Mouse (Mus musculus): ENCODE results near the gene Tbc1d1. TPM values are rescaled to one million over a fixed set of nuclear protein-coding genes. Genes with fewer than 3 reads are reported as not detected.
A peak's percentile ranks its signal among the peaks of the same experiment; 100 is the strongest.

Gene Tbc1d1
- polyA plus RNA-seq (2017; shearing (Covaris generic)), result 10 to 100 TPM; 28.0 to 49.0 (median 34.6) TPM

DNA sequence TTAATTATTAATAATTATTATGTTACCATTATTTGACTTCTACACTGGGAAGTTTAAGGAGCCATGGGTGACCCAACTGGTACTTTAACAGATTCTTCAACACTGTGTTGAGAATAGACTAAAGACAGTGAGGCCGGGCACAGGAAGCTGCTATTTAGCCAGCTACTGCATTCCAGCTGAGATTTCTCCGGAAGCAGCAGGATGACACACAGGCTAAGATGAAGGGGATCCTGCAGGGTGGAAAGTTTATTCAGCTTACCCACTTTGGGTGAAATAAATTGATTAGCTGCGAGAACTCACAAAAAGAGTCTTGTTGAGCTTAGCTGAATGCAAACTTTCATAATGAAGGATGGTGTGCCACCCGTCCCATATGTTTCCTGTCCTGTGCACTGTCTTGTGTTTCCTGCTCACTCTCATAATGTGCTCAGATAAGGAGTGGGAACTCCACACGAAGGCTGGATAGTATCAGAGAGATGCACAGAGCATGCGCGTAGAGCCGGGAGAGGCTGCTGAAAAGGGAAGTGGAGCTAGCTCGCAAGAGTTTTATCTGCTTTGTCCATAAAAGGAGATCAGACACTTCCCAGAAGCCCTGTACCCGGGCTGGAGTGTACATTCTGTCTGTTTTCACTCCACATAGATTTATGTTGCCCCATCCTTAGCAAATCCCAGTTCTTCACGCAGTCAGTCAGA, at the start of gene Tbc1d1:
TSS of gene Tbc1d1 (plus strand) at position 445 of the 690 bp plus-strand sequence.
- ATAC-seq, result no peak

DNA sequence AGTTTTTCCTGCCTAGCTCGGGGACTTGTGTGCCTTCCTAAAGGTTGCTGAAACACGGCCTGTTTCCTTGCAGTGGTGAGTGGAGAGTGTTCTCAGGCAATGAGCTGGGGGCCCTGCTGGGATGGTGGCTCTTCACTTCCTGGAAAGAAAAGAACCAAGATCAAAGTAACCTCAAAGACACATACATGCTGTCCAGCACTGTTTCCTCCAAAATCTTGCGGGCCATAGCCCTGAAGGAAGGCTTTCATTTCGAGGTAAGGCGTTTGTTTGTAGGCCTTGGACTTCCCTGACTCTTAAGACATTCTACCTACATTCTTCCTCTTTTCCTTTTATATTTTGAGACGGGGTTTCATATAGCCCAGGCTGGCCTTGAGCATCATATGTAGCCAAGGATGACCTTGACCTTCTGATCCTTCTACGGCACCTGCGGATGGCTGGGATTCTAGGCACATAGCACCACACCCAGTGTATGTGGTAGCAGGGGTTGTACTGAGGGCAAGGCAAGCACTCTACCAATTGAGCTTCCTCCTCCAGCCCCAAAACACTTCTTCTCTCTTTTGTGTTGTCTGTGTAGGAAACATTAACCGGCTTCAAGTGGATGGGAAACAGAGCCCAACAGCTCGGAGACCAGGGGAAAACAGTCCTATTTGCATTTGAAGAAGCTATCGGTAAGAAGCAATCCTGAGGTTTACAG, 48.4 kb upstream of the Tbc1d1 start:
- no peak for ATAC-seq

DNA sequence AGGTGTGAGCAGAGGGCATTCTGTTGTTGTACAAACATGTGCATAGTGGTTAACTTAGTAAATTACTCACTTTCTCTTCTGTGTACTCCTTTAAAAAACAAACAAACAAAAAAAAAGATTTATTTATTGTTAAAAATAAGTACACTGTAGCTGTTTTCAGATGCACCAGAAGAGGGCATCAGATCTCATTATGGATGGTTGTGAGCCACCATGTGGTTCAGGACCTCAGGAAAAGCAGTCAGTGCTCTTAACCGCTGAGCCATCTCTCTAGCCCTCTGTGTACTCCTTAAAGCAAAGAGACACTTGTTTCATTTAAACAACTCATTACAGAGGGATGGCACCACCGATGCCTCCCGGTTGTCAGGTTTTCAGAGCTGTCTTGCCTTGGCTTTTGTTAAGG, 46.9 kb upstream of the Tbc1d1 start:
- ATAC-seq, result no peak

DNA sequence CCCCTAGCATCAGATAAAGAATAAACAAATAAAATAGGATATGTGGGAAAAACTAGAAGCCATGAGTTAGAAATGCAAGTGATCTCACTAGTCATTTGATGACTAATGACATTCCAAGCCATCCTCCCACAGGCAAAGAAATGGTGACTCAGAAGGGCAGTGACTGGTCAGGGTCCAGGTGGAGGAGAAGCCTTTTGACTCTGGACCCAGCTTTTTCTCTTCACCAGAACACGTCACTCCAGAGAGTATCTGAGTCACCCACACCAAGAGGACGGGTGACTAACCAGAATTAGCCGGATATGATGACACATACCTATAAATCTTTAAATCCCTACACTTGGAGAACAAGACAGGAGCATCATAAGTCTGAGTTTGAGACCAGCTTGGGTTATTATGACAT, 43.7 kb upstream of the Tbc1d1 start:
- ATAC-seq, result no peak

DNA sequence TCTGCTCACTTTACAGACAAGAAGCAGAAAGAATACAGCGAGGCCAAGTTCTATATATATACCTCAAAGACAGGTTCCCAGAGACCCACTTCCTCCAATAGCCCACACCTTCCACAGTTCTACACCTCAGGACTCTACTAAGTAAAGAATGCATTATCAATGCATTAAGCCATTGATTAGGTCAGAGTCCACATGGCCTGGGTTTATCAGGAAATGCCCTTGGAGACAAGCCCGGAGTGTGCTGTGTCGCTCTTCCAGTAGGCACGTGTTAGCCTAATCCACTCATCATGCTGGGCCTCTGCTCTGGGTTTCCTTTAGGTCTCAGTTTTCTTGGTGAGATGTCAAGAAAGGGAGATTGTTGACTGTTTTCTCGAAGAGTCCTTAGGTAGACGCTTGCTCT, 41.9 kb upstream of the Tbc1d1 start:
- no peak for ATAC-seq

DNA sequence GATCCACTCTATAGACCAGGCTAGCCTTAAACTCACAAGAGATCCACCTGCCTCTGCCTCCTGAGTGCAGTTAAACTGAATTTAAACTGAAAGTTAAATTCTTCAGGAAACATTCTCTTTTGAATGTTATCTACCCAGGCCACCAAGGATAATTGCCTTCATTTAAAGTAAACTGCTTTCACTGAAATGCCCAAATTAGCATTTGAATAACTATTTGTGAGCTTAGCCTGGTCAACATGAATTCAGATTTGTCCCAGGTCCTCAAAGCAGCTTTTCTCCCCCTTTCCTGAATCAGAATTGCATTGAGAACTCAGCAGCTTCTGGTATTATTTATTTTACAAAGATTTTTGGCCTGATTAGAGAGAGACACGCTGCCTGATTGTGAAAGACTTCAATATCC, 38.9 kb upstream of the Tbc1d1 start:
- no peak for ATAC-seq

DNA sequence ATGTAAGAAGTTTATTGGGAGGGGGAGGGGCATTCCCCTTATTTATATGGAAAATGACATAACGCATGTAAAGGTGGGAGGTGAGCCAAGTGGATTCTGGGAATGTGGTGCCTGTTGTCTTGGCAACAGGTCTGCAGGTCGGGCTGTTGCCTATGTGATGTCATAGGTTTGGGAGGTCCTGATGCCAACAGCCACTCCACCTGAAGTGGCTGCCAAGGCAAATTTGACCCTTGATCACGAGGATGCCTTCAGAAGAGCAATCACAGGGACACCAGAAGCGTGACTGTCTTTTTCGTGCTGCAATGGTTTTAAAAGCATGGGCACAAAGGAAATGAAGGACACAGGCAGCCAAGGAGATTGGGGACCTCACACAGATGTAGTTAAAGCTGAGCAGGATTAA, 30.3 kb upstream of the Tbc1d1 start:
- ATAC-seq, result no peak

DNA sequence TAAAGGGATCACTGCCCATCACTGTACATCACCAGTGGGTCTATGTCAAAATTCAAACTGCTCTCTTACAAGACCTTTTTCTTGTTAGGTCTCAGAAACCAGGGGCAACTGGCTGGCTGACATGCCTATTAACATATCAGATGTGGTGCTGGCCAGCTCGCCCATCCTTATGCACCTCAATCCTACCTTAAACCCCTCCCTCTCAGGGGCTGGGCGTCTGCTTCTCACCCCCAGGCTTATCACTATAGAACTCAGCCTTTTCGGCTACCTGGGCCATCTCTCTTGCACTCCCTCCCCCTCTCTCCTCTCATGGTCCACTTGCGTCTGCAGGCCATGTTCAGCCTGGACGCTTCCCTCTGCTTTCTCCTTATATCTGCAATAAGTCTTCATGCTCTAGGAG, 24.6 kb upstream of the Tbc1d1 start:
- ATAC-seq, result no peak

DNA sequence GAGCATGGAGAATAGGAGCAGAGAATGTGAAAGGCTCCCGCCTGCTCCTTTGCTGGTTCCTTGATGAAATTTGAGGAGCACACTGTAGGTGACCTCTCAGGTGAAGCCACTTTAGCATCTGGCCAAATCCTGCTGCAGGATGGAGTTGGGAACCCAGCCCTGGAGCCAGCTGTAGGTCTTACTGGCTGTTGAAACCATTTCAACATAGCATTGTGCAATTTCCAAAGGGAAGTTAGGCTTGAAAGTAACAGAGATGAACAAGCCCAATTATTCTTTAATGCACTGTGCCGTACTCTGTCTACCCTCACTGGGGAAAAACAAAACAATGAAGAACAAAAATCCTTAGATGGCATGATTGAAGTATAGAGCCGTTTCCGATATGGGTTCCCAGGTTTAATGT, 22.2 kb upstream of the Tbc1d1 start:
- no peak for ATAC-seq

DNA sequence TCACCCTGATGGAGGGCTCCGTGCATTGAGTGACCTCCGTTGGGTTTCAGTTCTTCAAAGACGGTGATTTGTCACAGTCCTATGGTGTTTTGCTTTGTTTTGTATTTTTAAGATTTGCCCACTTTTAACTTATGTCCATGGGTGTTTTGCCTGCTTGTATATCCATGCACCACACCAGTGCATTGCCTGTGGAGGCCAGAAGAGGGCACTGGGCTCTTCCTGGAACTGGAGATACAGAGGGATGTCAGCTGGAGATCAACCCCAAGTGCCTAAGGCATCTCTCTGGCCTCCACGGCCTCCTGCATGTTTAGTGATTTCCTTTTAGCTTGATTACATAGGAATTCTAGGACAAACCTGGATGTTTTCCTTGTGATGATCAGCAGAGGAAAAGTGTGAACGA, 19.8 kb upstream of the Tbc1d1 start:
- ATAC-seq, result no peak

DNA sequence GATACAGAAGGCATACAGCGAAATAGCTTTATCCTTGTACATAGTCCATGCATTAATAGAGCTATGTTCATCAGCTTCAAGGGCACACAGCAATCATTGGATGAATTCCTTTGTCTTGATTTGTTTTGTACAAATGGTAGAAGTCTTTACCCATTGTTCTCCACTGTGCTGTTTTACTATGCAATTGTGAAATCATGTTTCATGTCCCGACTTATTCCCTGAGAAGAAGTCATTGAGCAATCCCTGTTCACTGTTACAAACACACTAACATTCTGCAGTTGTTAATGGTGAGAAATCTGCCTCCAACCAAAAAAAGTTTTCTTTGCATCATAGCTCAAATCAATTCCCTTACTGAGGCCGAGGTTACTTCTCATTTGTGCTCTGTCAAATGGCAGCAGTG, 15.9 kb upstream of the Tbc1d1 start:
- no peak for ATAC-seq

DNA sequence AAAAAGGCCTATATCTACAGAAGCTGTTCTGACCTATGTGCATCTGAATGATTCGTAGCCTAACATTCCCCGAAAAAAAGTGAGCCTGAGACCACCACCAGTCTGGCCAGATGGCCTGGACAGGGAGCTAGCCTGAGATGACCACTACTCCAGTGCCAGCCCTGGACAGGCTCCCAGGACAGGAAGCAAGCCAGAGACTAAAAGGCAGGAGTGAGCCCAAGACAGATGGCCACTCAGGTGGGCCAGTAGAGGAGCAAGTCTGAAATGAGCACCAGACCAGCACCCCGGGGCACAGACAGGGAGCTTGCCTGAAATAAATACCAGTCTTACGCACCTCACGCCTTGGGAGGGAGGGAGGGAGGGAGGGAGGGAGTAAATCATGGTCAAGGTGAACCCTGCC, 11.8 kb upstream of the Tbc1d1 start:
- ATAC-seq, result no peak

DNA sequence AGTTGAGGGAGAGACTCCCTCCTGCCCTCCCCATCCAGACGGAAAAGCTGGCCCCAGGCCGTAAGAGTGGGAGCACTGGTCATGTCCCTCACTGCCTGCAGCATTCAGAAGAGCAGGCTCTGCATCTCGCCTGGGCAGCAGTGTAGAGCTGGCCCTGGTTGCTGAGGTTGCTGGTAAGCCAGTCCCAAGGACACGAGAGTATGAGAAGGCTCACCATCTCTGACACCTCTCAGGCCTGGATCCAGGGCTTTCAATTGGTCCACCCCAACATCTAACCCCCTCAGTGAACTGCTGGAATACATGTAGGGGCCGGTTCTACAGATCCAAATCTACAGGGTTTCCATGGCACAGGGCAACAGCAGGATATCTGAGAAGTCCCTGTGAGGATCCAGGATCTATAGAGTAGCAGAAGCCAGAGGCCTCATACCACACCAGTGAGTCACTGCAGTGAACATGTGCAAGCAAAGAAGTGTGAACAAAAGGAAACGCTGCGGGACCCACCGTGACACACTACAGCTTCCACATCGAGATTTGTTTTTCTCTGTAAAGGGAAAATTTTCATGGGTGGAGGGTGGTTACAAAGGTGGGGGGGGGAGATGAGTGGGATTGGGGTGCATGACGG, 9.6 kb upstream of the Tbc1d1 start:
- ATAC-seq, result no peak

DNA sequence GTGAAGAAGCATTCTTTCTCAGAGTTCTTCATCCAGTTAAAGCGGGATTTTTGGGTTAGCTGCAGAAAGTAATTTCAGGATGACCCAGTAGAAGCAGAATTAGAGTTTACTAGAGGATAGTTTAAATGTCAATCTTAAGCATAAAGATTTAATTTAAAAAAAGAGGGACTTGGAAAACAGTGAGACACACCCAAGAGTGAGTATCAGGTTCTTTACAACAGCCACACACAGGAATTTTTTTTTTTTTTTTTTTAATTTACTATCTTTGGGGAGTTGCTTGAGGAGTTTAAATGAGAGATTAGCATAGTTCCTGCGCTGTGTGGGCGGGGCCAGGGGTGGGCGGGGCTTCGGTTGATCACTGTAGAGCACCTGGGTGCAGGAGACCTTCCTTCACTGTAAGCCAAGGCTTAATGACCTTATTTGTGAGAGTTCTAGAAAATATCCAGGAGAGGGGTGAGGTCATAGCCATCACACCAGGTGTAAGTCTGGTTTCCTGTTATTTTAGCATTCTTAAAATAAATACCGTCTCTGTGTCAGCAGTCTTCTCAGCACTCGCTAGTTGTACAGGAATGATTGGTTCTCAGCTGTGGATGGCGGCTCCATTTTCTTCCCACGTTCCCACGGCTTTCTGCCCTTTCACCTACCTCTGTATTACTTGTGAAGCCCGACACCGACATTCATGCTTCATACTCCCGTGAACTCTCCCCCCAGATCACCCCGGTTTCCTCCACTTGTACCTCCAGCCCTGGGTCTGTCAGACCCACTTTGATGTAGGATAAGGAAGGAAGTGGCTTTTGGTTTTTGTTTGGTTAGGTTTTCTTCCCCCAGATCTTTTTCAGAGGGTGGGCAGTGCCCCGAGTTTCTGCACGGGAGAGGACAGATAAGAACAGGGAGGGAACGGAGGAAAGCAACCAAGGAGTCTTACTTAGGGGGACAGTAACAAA, 6.6 kb upstream of the Tbc1d1 start:
- ATAC-seq, result peak; percentile 85

DNA sequence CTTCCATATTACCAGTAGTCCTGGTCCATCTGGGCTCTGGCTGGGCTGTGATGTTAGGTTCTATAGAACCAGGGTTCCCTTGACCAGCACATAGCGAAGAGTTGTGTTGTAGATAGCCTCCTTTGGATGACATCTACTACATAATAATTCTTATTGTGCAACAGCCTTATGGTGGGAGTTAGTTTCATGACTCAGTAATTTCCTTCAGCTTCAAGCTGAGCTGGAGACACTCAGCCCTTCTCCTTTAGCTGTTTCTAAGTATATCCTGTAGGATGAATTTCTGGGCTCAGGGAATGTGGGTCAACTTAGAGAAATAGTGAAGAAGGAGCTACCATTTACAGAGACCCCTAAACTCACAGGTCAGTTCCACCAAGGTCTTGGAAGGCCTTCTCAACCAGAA, 2.8 kb upstream of the Tbc1d1 start:
- ATAC-seq, result no peak

DNA sequence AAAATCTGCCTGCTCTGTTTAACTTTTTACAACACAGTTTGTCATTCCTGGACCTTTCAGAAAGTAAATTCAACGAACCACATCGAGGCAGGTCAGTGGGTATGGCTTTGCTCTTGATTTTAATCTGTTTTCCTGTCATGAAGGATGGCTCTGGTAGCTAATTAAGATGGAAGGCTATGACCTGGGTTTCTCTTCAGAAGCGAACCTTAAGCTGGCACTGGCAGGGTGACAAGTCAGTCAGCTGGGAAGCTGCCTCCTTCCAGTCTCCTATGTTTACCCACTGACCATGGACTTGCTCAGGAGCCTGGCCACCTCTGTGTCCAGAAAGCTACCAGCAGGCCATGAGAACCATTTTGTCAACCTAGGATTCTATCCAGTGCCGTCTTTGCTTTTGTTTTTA, 474 bp downstream of the Tbc1d1 start:
- no peak for ATAC-seq

DNA sequence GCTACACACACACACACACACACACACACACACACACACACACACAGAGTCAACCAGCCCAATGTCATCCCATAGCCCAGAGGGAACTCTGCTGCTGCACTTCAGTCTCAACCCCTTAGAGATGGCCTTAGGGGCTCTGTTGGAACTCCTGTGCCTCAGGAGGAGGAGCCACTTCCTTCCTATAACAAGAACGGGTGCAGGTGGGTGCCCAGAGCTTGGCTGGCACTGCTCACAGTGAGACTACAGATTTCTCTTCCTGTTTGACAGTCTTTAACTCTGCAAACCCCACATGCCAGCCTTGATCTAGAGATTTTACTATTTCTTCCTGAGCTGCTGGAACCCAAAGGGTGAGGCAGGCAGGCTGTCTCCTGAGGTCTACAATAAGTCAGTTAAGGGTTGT, 1.8 kb downstream of the Tbc1d1 start:
- no peak for ATAC-seq

DNA sequence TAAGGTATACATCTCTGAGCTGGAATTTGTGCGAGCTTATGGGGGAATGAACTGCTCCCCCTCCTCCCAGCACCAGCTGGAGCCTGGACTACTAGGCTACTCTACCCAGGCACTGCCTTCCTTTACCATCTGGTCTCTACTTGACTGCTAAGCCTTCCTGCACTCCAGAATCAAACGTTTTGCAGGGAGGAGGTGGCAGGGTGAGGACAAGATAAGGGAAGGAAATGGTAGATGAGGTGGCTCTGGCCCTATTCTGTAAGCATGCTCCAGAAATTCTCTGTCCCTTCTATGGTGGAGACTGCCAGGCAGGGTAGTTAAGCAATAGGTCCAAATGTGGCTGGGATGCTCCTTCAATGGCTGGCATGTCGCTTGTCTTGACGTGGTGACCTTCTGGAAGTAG, 2.4 kb downstream of the Tbc1d1 start:
- no peak for ATAC-seq

DNA sequence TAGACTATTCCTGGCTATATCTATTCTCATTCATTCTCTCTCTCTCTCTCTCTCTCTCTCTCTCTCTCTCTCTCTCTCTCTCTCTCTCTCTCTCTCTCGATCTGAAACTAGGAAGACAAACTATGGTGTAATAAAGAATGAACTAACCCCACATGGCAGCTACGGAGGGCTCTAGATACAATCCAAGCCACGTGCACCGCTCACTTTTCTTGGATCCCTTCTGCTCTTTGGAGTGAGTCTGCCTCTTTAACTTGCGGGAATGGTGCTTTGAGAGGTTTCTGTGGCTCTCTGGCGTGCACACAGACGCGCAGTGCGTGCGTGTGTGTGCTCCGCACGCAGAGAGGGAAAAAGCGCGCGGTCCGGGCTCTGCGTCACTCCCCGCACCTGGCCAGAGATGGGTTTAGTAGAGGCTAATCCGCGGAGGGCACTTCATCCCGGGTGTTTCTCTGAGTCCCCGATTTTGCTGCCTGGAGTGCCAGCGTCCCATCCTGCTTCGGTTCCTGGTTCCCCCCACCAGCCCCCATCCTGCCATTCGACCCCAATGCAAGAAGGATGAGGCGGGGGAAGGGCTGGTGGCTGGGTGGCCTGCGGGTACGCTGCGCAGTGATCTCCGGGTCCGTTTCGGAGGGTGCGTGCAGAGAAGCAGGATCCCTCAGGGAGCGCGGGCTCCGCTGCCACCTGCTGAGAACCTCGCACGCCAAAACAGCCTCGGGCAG, 3.1 kb downstream of the Tbc1d1 start:
- peak; percentile 10 for ATAC-seq

DNA sequence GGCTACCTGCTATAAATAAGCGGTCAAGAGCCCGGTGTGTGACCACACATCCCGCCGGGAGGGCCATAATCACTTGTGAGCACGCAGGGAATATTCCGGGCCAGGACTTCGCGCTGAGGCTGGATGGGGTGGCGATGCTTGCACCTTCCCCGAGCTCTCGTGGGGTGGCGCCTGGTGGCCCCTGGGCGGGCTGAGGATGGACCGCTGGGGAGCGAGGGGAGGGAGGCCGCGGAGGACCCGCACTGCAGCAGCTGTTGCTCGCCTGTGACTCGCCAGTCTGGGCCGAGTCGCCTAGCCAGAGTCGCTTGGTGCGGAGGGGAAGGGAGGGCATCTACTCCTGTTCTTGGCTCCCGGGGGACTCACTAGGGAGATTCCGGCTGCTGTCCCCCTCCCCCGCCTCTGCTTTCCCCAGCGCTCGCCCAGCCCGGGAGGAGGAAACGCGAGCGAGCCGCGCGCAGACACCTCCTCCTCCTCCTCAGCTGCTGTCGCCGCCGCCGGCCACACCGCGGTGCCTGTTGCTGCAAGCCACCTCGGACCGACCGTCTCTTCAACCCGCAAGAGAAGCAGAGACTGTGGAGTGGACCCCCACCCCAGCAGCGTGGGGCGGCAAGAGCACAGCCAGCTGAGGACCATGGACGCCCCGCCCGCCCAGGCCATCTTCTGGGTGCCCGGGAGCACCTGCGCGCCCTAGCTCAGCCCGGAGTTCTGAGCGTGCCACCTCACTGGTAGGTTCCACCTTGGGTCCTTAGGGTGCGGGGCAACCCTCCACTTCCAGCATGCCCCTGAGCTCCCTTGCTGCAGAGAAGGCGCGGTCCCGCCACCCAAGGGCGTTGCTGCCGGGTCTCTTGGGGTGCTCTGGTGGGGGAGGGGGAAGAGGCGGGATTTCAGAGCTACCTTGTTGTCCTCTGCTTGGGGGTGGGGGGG, 3.9 kb downstream of the Tbc1d1 start:
- ATAC-seq, result peak; percentile 48
